In genomic region chr17:48336857-48337256, GRCm38 (mm10) we compare ENCODE assay signal across 8 mouse cellular contexts. TPM values are rescaled to one million over a fixed set of nuclear protein-coding genes. Genes with fewer than 3 reads are reported as not detected.
DNase-seq lines count a peak whose midpoint lies in the region; ATAC-seq and TF ChIP-seq lines count a peak whose summit lies in the region.

No protein-coding gene starts in this region.

- no peak overlapping the region for H3K4me3 ChIP-seq in ES-Bruce4 (ENCODE audit: low read depth, low read length)
- no peak overlapping the region for H3K4me3 ChIP-seq in heart, embryonic 16.5 days (ENCODE audit: low read length)
- no peak overlapping the region for H3K4me3 ChIP-seq in layer of hippocampus, adult 2 months
- no peak overlapping the region for H3K4me3 ChIP-seq in lung, postnatal 0 days (ENCODE audit: low read depth, low read length)

- no peak overlapping the region for H3K9ac ChIP-seq in ES-Bruce4 (ENCODE audit: low read depth, poor library complexity, severe bottlenecking)
- no peak overlapping the region for H3K9ac ChIP-seq in heart, embryonic 16.5 days (ENCODE audit: low read length)
- no peak overlapping the region for H3K9ac ChIP-seq in lung, postnatal 0 days (replicated peaks; ENCODE audit: low read depth)

- peak; percentile 85 to 87 for DNase-seq in adrenal gland, adult 18-20 months (ENCODE audit: low spot score in 2 of 2)
- peak; percentile 86 for DNase-seq in embryo, embryonic 11 days
- DNase-seq in layer of hippocampus, adult 2 months (ENCODE audit: low spot score in 2 of 2), result peak; percentile 54 to 85
- peak; percentile 75 for DNase-seq in lung, postnatal 0 days (ENCODE audit: low spot score)
- peak; percentile 77 for DNase-seq in right cerebral cortex, postnatal 25 days
- peak; percentile 72 to 79 for DNase-seq in urinary bladder, postnatal 36 days (ENCODE audit: low spot score in 2 of 2)

- H3K4me2 ChIP-seq in heart, embryonic 16.5 days (ENCODE audit: low read depth, low read length), result no peak overlapping the region
- no peak overlapping the region for H3K4me2 ChIP-seq in lung, postnatal 0 days (replicated peaks; ENCODE audit: low read depth, low read length)

- H3K27ac ChIP-seq in ES-Bruce4 (ENCODE audit: insufficient read depth, low read length), result no peak overlapping the region
- no peak overlapping the region for H3K27ac ChIP-seq in heart, embryonic 16.5 days (ENCODE audit: low read length)
- H3K27ac ChIP-seq in layer of hippocampus, adult 2 months, result no peak overlapping the region
- H3K27ac ChIP-seq in lung, postnatal 0 days (ENCODE audit: low read length), result no peak overlapping the region

- H3K9me3 ChIP-seq in ES-Bruce4 (replicated peaks; ENCODE audit: control insufficient read depth, insufficient read depth, low read length, poor library complexity, severe bottlenecking), result no peaks in the 10 kb centered on the region
- no peaks in the 10 kb centered on the region for H3K9me3 ChIP-seq in heart, embryonic 16.5 days (replicated peaks; ENCODE audit: control insufficient read depth, low read length)
- H3K9me3 ChIP-seq in lung, postnatal 0 days (ENCODE audit: low read length), result no peaks in the 10 kb centered on the region

- H3K36me3 ChIP-seq in ES-Bruce4 (ENCODE audit: control insufficient read depth, insufficient read depth, low read length, poor library complexity, severe bottlenecking), result no peaks in the 10 kb centered on the region
- no peaks in the 10 kb centered on the region for H3K36me3 ChIP-seq in heart, embryonic 16.5 days (ENCODE audit: control insufficient read depth, insufficient read depth)
- H3K36me3 ChIP-seq in lung, postnatal 0 days (ENCODE audit: insufficient read depth, low read length), result no peaks in the 10 kb centered on the region

- TF ChIP-seq CTCF in ES-Bruce4 (IDR thresholded peaks at IDR 0.05; ENCODE audit: low read depth, low read length), result peak; percentile 96
- TF ChIP-seq CTCF in layer of hippocampus, adult 2 months (conservative IDR thresholded peaks at IDR 0.05), result peak; percentile 93
- peak; percentile 87 for TF ChIP-seq CTCF in lung, postnatal 0 days (IDR thresholded peaks at IDR 0.05)

- no peaks in the 10 kb centered on the region for H3K4me1 ChIP-seq in ES-Bruce4 (ENCODE audit: control insufficient read depth, insufficient read depth, low read length)
- 0 out of 2 replicates have a peak, but pooled peaks cover 2% of the 10 kb centered on the region for H3K4me1 ChIP-seq in heart, embryonic 16.5 days (ENCODE audit: control insufficient read depth, insufficient read depth, low read length)
- no peaks in the 10 kb centered on the region for H3K4me1 ChIP-seq in lung, postnatal 0 days (ENCODE audit: insufficient read depth, low read depth, low read length)

- under 1% methylated on average over 6 of the region's 6 CpGs for WGBS in heart, embryonic 16.5 days
- WGBS in lung, postnatal 0 days, result 3% methylated on average over 6 of the region's 6 CpGs

- TF ChIP-seq EP300 in ES-Bruce4 (IDR thresholded peaks at IDR 0.05; ENCODE audit: insufficient read depth, low read depth, low read length), result 0 out of 2 replicates have a peak, but pooled peaks have one; percentile 27
- no peak for TF ChIP-seq EP300 in lung, postnatal 0 days (IDR thresholded peaks at IDR 0.05)

- ATAC-seq in heart, embryonic 16.5 days (replicated peaks; ENCODE audit: extremely low read depth, insufficient read depth, low FRiP score), result peak; percentile 72; the same call in 1 of the 2 replicates
- peak; percentile 49; the same call in 1 of the 2 replicates for ATAC-seq in lung, postnatal 0 days

- no peaks in the 10 kb centered on the region for H3K27me3 ChIP-seq in ES-Bruce4 (ENCODE audit: control insufficient read depth, insufficient read depth, low read length, poor library complexity, severe bottlenecking)
- H3K27me3 ChIP-seq in heart, embryonic 16.5 days (ENCODE audit: control insufficient read depth, insufficient read depth, low read length), result no peaks in the 10 kb centered on the region
- H3K27me3 ChIP-seq in lung, postnatal 0 days (replicated peaks; ENCODE audit: insufficient read depth, low read length), result no peaks in the 10 kb centered on the region

- TF ChIP-seq POLR2A in ES-Bruce4 (IDR thresholded peaks at IDR 0.05; ENCODE audit: insufficient read depth, low read length), result no peak

RNA-seq across cellular contexts. Expression of gene Trem2, which starts 9.3 kb away (rescaled TPM):
- polyA plus RNA-seq in ES-Bruce4 (2011; ENCODE audit: insufficient read depth, insufficient read length, low read depth, missing spikeins), result not detected in 2 replicates
- total RNA-seq in adrenal gland, adult 18-20 months (2021), result 10 to 100 TPM in 1 of 2 experiments, 1 to 10 TPM in 1; 5.1 to 15.2 TPM
- polyA plus RNA-seq in heart, embryonic 16.5 days (2015; fragmentation: Nextera tagmentation; extraction: Ambion mirVana), result 2.3 and 2.9 TPM in 2 replicates
- total RNA-seq in layer of hippocampus, adult 2 months (2021), result 10 to 100 TPM; 10.1 to 10.6 TPM
- 5.1 and 6.8 TPM in 2 replicates for polyA plus RNA-seq in lung, postnatal 0 days (2015; fragmentation: Nextera tagmentation; extraction: Ambion mirVana)

RNA-seq across cellular contexts. Expression of gene B430306N03Rik, which starts 20.9 kb away (rescaled TPM):
- polyA plus RNA-seq in ES-Bruce4 (2011; ENCODE audit: insufficient read depth, insufficient read length, low read depth, missing spikeins), result not detected in 2 replicates
- under 1 TPM; 0.13 to 0.42 TPM for total RNA-seq in adrenal gland, adult 18-20 months (2021)
- 0.31 and 0.37 TPM in 2 replicates for polyA plus RNA-seq in heart, embryonic 16.5 days (2015; fragmentation: Nextera tagmentation; extraction: Ambion mirVana)
- total RNA-seq in layer of hippocampus, adult 2 months (2021), result not detected
- 0.58 and 0.92 TPM in 2 replicates for polyA plus RNA-seq in lung, postnatal 0 days (2015; fragmentation: Nextera tagmentation; extraction: Ambion mirVana)

RNA-seq across cellular contexts. Expression of gene Treml1, which starts 22.9 kb away (rescaled TPM):
- not detected in 2 replicates for polyA plus RNA-seq in ES-Bruce4 (2011; ENCODE audit: insufficient read depth, insufficient read length, low read depth, missing spikeins)
- under 1 TPM in 1 of 2 experiments, not detected in 1; 0.42 TPM for total RNA-seq in adrenal gland, adult 18-20 months (2021)
- polyA plus RNA-seq in heart, embryonic 16.5 days (2015; fragmentation: Nextera tagmentation; extraction: Ambion mirVana), result 1.1 and 1.9 TPM in 2 replicates
- not detected for total RNA-seq in layer of hippocampus, adult 2 months (2021)
- 4.3 and 5.0 TPM in 2 replicates for polyA plus RNA-seq in lung, postnatal 0 days (2015; fragmentation: Nextera tagmentation; extraction: Ambion mirVana)

RNA-seq across cellular contexts. Expression of gene Treml2, which starts 37.6 kb away (rescaled TPM):
- polyA plus RNA-seq in ES-Bruce4 (2011; ENCODE audit: insufficient read depth, insufficient read length, low read depth, missing spikeins), result 0.70 and 0.79 TPM in 2 replicates
- total RNA-seq in adrenal gland, adult 18-20 months (2021), result under 1 TPM; 0.46 to 0.48 TPM
- 0.59 and 1.5 TPM in 2 replicates for polyA plus RNA-seq in heart, embryonic 16.5 days (2015; fragmentation: Nextera tagmentation; extraction: Ambion mirVana)
- total RNA-seq in layer of hippocampus, adult 2 months (2021), result under 1 TPM; 0.25 to 0.36 TPM
- polyA plus RNA-seq in lung, postnatal 0 days (2015; fragmentation: Nextera tagmentation; extraction: Ambion mirVana), result 0.40 and 0.54 TPM in 2 replicates
